Mouse (Mus musculus) left cerebral cortex, adult 18-20 months (tissue): ENCODE results near the gene Prkce. TPM values are rescaled to one million over a fixed set of nuclear protein-coding genes. Genes with fewer than 3 reads are reported as not detected.
A peak's percentile ranks its signal among the peaks of the same experiment; 100 is the strongest.

Experiments
- DNase-seq, 2 experiments: peaks; one replicate each; pipeline ENCODE4 v3.0.0; 2021 to 2022; ENCODE audit warnings: low spot score in 2 of 2, mixed read lengths in 1 of 2
- total RNA-seq, 2 experiments: library from RNA; stranded (reverse); gene quantifications; 2 replicates each; pipeline ENCODE4 v1.2.3; 2021

The Prkce gene
- total RNA-seq, 2 experiments from 2014 or later = 270 to 276 TPM

DNA sequence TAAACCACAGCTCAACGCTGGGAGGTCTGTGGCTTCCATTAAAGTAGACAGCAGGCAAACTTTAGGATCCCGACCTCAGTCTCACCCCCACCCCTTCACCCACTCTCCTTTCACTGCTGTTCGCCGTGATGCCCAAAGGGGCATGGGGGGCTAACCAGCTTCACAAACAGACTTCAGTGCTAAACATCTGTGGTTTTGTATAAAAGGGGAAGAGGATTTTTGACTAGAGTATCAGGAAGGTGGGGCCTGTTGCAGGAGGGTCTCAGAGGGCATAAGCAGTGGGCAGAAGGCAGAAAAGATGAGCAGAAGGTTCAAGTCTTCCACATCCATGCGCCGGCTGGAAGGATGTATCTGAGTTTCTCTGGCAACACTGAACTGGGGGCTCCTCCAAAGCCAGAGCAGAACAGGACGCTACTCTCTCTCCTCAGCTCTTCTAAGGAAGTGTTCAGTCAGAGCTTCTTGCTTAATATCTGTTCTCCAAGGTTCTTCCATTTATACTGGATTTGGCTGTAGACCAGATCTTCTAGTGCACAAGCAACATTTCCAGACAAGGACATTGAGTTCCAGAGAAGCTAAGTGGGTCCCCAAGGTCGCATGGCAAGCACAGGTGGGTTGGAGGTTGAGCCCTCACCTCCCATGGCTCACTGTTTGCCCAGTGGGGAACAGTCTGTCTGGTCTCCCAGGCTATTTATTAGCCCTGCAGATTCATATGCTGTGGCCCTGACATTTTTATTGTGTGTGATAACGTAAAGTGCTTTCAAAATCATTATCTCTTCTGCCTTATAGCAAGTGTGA is 2.8 kb downstream of the Prkce start:
- no peak for DNase-seq

DNA sequence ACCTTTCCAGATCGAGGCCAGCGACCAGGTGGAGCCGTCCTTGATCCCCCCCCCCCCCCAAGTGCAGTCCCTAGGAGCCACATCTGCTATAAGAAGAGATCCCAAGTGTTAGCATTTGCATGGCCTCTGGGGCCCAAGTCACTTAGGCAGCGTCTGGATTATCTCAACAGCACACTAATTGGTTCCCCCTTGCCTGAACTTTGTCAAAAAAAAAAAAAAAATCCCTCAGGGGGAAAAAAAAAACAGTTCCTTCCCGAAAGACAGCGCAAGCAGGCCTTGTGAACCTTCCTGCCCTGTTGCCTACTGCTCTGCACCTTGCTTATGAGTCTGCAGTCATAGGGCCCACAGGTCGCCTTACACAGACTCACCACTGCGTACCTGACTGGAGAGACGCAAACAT is 7.9 kb downstream of the Prkce start:
- DNase-seq = no peak

DNA sequence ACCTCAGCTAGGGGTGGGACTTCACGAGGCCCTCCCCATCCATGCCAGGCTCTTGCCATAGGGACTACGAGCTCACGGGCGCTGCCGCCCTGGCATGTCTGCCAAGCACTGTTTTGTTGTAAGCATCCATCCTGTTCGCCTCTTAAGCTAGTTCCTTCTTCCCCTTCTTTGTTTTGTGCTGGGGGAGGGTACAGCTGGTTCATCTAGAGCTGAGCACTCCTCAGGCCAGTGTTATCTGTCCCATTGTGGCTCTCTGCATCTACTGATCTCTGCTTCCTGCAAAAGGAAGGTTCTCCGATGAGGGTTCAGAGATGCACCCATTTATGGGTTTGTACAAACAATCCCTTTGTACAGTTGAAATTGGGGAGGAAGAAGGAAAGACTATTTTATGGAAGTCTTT is 9.1 kb downstream of the Prkce start:
- no peak for DNase-seq

DNA sequence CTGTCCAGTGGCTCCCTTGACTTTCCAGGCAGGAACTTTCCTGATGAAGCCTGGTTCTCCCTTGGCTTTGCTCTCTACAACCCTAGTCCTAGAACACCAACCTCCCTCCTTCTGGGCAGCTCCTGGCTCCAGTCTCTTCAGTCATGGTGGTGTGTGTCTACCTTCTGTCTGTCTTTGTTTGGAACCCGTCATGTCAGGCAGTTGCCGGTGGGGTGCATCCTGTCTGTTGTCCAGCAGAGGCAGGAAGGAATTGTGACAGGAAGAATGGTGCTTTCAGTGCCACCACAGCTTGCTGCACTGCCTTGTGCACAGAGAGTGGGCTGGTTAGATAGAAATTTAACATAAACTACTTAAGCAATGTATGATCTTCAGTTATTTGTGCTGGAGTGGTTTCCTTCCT is 16.2 kb downstream of the Prkce start:
- no peak for DNase-seq

DNA sequence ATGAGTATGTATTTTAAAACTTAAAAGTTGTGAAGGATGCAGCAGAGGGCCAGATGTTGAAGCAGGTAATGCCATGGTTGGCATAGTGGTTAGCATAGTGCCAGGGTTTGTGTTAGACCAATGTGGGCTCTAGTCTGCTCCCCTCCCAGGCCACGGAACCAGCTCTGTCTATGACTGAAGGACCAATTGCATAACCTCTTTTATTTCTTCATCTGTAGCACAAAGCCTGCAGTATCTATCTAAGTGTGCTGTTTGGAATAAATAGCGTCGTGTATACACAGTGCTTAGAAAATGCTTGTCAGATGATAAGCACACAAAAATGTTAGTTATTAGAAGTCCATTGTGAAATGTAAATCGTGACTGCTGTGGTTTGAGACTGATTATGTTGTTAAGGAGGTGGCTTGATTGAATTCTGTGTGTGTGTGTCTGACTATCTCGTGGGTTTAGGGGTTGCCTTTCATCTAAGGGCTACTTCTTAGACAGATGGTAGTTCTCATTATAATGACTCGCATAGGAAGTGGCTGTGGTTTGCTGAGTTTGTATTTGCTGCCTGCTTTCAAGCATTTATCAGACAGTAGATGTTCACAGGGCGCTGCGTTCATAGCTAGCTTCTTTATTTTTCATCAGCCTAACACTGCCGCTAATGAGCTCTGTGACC is 17.1 kb downstream of the Prkce start:
- DNase-seq = no peak

DNA sequence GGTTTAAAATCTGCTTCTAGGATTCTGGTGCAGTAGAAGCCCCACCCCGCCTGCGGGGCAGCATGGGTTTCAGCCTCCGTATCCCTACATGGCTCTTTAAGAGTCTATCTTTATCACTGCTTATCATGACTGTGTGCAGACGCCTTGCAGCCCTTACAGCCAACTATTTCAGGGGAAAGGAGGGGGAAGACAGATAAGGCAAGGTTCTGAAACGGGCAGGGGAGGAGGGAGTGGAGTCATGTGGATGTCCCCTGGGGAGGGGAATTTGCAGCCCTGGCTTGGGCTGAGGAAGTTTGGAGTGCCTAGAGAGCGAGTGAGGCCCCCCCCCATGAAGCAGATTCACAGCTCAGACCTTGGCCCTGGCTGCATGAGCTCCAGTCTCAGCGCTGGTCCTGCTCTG is 18.0 kb downstream of the Prkce start:
- DNase-seq = peak in 1 of 2 experiments; percentile 36

DNA sequence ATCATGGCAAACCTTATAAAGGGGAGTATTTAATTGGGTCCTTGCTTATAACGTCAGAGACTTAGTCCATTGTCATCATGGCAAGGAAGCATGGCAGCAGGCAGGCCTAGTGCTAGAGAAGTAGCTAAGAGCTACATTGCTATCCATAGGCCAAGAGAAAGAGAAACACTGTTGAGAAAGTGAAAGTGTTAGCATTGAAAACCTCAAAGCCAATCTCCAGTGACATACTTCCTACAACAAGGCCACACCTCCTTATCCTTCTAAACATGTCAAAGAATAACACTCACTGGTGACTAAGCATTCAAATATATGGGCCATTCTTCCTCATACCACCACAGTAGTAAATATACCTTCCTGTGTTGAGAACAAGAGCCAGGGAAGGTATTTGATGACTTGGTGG is 20.2 kb downstream of the Prkce start:
- no peak for DNase-seq

DNA sequence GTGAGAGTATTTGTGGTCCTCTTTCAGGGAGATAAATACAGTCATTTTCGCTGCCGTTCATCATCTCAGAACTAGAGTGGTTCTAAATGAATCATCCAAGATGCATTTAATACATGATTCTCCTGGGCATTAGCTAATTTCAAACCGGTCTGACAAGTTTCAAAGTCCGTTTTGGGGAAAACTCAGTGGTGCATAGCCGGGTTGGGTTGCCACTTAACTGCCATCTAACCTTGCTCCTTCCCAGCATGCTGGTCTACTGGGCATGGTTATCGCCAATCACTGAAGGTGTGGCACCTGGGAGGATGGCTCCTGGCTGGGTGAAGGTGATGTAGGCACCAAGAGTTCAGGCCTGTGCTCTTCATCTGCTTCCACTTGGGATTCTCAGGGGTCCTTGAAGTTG is 26.4 kb downstream of the Prkce start:
- no peak for DNase-seq

DNA sequence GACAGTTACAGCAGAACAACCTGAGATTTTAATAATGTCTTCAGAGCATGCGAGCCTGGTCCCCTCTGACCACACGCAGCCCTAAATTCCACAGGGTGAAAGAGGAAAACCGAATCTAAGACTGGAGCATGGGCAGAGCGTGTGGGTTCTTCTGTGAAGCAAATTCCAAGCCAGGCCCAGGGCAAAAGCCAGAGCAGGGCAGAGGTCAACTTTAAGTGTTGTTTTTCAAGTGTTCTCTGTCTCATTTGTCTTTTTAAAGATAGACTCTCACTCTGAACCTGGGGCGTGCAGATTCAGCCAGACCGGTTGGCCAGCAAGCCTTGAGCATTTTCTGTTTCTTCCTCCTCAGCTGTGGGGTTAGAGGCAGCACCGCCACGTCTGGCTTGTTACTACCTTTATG is 27.3 kb downstream of the Prkce start:
- no peak for DNase-seq

DNA sequence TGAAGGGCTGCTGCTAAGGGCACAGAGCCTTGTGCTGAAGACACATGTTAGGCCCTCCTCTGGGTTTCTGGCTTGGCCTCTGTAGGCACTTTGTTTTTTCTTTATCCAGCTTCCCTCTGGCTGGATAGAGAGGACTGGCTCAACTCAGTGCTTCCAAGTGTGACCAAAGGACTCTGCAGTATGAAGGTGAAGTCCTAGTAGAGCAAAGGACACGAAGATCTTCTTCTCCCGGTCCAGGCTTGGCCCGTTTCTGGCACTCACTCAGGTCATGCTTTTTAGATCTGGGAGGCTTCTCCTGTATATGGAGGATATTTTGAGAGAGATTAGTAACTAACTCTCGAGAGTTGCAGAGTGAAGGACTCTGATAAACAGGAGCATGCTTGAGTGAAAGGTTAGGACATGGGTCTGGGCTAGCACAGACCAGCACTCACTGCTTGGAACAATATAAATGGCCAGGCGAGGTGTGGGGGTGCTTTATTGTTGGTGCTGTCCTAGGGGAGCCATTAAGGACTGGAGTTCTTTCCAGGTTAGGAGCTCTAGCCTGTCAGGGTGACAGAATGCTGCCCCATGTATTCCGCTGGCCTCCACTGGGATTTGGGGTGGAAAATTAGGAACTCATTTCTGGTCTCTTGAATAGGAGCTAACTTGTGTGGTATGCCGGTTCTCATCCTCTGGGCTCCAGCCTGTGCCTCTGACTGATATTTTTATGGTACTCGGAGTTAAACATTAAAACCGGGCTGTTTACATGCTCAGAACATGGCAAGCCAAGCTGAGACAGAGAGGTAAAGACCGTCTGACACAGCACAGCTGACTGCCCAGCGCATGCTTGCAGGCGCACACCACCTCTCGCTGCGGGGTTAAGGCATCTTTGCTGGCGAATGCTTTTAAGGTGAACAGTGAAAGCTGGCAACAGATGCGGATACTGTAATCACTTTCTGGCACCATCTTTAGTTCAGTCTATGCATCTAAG is 31.2 kb downstream of the Prkce start:
- no peak for DNase-seq

DNA sequence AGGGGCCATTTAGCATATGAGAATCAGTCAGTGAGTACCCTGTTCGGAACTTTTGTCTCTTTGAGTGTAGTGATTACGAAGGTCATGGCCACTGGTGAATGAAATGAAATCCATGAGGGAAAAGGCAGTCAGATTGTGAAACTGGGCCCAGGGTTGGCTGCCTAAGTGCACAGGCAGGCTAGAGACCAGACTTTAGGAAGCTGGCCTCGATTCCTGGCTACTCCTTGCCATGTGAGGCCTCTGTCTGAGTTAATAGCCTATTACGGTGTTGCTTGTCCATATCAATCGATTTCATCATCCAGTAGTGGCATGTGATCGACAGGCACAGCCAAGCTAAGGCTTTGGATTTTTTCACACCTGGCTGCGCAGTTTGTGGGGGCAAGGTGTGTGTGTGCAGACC is 34.4 kb downstream of the Prkce start:
- DNase-seq = no peak

DNA sequence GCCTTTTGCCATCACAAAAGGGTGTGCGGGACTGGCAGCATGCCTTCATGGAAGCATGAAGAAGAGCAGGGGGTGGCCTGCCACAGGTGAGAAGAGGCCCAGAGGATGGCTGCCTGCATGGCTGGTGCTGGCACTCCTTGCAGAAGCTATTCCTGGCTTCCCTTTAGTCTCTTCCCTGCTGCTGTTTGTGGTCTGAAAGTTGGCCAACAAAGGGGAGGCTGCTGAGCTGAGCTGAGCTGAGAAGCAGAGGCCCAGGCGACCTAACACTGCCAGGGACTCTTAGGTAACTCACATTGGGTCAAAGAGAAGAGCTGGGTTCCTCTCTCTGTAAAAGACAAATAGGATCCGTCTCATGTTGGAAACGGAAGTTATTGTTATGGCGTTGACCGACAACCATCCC is 35.4 kb downstream of the Prkce start:
- no peak for DNase-seq

DNA sequence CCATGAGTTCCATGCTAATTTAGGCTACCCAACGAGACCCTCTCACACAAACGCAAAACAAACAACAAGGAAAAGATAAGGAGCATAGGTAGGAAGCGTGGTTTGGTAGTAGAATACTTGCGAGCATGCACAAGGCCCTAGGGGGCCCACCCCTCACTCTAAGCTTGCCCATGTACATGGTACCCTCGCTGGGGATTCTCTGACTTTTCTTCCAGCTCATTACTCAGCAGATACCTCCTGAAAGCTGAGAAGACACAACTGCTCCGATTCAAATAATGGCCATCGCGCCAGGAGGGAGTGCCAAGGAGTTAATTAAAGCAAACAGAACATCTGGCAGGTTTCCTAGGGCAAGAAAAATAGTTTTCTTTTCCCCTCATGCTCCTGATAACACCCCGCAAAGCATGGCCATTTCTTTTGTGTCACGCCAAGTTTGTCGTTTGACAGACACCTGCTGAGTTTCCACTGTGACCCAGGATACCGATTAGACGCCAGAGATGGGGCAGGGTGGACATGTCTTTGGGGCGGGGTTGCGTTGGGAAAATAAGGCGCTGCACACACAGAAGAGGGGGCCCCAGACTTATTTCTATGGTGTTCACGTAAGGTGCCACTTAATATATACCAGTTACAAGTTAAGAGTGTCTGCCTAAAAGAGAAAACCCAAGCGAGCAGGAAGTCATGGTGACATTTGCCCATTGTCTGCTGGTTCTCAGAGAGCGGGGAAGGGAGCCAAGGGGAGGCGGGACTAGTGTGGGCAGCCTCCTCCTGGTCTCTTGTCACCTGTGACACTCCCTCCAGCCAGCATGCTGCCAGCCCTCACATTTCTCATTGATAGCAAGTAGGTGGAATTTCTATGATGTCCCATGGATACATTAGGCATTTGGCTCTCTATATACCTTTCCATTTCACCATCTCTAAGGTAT is 36.2 kb downstream of the Prkce start:
- DNase-seq = no peak

DNA sequence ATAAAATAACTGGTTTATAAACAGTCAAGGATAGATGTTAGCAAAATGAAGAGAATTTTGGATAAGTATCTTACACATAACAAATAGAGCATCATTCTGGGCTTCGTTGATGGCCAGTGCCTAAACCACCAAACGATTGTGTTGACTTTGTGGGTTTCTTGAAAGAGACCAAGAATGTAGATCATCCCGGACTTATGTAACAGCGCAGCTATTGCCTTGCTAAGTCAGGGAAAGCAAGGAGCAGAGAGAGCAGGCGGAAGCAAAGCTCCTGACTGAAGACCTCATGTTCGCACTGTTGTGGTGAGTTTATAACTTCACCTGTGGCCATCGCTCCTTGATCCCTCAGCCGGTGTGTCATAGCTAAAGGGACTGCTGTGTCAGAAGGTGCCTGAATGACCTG is 38.7 kb downstream of the Prkce start:
- DNase-seq = no peak

DNA sequence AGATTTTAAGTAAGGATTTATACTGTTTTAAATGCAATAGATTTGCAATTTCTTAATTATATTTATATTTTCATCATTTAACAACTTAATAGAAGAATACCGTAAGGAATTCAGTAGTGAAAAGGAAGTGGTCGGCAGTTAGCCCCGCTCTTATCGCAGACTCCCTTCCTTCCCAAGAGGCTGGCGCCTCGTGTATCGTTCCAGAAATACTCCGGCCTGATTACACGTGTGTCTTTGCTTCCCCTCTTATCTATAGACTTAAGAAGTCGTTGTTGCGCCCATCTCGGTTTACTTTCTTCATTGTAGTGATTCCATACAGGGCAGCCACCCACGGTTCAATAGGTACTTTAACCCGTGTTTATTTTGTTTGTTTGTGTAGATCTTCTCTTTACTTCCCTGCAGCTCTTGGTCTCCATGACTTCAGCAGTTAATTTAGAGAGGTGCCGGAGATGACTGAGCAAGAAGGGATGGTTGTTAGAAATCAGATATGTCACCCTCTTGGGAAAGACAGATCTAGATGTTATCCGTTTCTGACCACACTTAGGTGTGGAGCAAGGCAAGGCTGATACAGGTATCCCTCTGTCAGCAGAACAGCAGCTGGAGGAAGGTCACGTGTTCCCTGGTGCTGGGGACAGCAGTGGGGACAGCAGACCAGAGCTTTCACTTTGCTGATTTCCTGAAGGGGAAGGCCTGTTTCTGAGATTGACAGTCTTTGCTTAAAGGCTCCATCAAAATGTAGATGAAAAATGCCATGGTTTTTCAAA is 40.7 kb downstream of the Prkce start:
- DNase-seq = no peak

DNA sequence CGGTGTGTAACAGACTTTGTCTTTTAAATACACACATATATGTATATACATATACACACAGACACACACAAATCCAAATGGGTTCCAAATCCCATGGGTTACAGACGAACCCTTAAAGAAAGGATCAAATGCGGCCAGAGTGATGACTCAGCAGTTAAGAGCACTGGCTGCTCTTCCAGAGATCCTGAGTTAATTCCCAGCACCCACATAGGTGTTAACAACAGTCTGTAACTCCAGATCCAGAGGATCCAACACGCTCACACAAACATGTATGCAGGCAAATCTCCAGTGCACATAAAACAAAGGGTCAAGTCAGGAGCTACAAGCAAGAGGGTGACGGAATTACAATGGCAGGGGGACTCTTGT is 41.2 kb downstream of the Prkce start:
- DNase-seq = no peak

DNA sequence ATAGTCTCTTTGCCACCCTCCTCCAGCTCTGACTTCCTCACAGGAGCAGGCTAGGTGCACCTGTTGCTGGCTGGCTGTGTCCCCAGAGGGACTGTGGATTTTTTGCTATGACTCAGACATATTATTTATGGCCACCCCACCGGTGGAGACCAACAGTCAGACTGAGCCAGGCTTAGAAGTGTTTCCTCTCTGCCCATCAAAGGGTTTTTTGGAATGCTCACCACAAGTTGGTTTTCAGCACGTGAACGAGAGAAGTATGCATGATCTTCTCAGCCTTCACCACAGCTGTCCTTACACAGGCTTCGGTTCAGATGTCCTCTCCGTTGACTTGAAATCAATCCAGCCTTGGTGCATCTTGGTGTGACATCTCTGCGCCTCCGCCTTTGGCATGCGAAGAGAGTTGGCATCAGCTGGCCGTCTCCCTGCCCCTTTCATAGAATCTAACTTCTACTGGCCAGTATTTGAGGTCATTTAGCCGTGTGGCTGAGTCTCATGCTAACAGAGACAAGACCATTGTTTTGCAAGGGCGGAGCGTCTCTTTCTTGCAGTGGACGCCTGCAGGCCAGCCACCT is 42.2 kb downstream of the Prkce start:
- DNase-seq = no peak

DNA sequence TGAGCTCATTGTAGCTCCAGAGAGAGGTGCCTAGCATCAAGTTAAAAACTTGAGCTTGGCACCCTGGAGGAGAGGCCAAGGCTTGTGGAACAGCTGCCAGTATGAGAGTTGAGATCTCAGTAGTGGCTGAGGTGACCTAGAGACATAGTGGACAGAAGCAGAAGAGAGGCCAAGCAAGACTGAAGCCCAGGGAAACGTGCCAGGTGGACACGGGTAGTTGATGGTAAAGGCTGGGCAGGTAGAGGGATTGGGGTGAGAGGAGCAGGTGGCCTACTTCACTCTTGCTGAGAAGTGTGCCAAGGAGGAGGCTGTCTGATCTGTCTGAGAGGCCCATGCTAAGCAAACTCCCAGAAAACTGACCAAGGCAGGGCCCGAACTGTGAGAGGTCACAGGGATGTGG is 44.6 kb downstream of the Prkce start:
- no peak for DNase-seq

DNA sequence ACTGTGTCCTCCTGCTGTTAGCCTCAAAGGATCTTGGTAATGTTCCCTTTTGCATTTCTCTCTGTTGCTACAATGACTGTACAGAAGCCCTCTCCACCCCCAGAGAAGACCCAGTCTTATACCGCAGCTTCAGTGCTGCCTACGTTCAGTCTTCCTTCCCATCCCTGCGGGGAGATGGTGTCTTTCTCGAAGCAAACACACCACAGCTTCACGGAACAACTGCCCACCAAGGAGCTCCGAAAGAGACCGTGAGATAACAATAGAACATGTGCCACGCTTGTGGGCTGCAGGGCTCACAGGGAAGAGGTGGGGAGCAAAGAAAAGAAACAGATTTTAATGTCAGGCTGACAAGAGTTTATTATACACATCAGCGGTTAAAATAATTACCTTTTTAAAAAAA is 46.7 kb downstream of the Prkce start:
- DNase-seq = peak; percentile 38 to 71

DNA sequence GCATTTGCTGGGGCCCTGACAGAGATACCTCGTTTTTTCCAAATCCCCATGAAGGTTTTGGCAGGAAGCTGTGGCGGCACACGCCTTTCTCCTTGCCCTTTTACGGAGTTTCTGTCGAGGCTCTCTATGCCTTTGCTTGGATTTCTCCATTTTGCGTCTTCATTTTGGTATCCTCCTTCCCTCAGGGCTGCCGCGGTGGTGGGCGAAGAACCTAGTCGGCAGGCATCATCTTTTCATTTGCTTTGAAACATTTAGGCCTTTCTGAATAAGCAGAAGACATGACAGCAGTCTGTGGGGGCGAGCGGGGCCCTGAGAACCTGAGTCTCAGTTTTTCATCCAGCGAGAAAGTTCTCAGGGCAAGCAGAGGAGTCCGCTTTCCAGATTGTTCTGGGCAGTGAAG is 47.2 kb downstream of the Prkce start:
- peak; percentile 52 to 54 for DNase-seq
